Mouse (Mus musculus): Measurements from ENCODE around the gene Phtf2.

GRCm38 (mm10) chr5:20741936-20742335 is 140.0 kb downstream of the Phtf2 start:
- TF ChIP-seq CTCF (IDR thresholded peaks at IDR 0.05; ENCODE audit: low read depth, low read length) = no peak
- no peak for TF ChIP-seq POLR2A (IDR thresholded peaks at IDR 0.05; ENCODE audit: insufficient read depth, low read length)
- no peak for TF ChIP-seq EP300 (IDR thresholded peaks at IDR 0.05; ENCODE audit: insufficient read depth, low read depth, low read length)

Measured in ES-Bruce4 (cell line).